Mouse (Mus musculus): ENCODE data around the gene Fry. TPM values are rescaled to one million over a fixed set of nuclear protein-coding genes. Genes with fewer than 3 reads are reported as not detected.

Fry gene
- polyA plus RNA-seq, 1 experiment from 2014 or later = 12.4 TPM

DNA sequence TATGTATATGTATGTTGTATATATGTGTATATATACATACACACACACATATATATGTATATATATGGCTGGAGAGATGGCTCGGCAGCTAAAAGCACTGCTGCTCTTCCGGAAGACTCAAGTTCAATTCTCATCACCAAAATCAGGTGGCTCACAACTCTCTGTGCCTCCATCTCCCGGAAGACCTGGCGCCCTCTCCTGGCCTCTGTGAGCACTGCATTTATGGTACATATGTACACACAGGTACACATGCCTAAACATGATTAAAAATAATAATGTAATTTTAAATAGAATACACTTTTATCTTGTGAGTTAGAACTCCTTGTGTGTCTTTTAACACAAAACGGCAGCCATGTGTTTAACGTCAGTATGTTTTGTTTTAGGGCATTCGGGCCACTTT, 312.8 kb downstream of the Fry start:
- Histone ChIP-seq H3K27ac (no peak overlapping the region), H3K4me3 (ENCODE audit: inconsistent target) (no peak overlapping the region), H3K36me3 (ENCODE audit: inconsistent target) (peaks cover 11% of the 10 kb centered on the region; the same call in 1 of the 2 replicates), H3K79me2 (ENCODE audit: inconsistent target) (no peaks in the 10 kb centered on the region)
- 92% methylated on average over 5 of the region's 7 CpGs for WGBS (ENCODE audit: missing documents)

DNA sequence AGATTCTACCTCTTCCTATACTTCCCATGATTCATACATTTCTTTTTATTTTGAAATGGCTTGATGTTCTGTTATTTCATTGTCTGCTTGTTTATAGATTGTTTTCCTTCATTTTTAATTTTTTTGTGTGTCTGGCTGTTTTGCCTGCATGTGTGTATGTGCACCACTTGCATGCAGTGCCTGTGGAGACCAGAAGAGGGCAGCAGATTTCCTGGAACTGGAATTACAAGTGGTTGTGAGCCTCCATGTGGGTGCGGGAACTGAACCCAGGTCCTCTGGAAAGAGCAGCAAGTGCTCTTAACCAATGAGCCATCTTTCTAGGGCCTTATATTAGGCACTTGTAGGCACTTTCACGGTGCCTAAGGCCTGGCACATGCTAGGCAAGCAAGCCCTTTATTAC, 314.5 kb downstream of the Fry start:
- Histone ChIP-seq H3K27ac (no peak overlapping the region), H3K36me3 (ENCODE audit: inconsistent target) (peaks cover 11% of the 10 kb centered on the region; the same call in 1 of the 2 replicates), H3K4me3 (ENCODE audit: inconsistent target) (no peak overlapping the region), H3K79me2 (ENCODE audit: inconsistent target) (no peaks in the 10 kb centered on the region)
- 92% methylated on average over 2 of the region's 2 CpGs for WGBS (ENCODE audit: missing documents)

DNA sequence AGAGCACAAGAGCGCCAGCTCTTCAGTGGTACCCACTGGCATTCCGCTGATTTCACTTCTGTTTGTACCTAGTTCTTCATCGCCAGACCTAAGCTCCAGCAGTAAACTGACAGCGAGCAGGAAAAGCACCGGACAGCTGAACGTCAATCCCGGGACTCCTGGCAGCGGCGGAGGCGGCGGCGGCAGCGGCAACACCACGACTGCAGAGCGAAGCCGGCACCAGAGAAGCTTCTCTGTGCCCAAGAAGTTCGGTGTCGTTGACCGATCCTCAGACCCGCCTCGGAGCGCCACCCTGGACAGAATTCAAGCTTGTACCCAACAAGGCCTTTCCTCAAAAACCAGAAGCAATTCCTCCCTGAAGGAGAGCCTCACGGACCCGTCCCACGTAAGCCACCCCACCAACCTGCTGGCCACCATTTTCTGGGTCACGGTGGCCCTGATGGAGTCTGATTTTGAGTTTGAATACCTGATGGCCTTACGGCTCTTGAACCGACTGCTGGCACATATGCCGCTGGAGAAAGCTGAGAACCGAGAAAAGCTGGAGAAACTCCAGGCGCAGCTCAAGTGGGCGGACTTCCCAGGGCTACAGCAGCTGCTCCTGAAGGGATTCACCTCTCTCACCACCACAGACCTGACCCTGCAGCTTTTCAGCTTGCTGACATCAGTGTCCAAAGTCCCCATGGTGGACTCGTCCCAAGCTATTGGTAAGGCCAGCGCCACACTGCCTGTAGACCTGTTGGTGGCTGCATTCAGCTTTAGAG, 318.4 kb downstream of the Fry start:
- Histone ChIP-seq H3K27ac (no peak overlapping the region), H3K4me3 (ENCODE audit: inconsistent target) (no peak overlapping the region), H3K36me3 (ENCODE audit: inconsistent target) (peaks cover 15% of the 10 kb centered on the region; the same call in 1 of the 2 replicates), H3K79me2 (ENCODE audit: inconsistent target) (no peaks in the 10 kb centered on the region)
- WGBS (ENCODE audit: missing documents) = 94% methylated on average over 34 of the region's 34 CpGs

DNA sequence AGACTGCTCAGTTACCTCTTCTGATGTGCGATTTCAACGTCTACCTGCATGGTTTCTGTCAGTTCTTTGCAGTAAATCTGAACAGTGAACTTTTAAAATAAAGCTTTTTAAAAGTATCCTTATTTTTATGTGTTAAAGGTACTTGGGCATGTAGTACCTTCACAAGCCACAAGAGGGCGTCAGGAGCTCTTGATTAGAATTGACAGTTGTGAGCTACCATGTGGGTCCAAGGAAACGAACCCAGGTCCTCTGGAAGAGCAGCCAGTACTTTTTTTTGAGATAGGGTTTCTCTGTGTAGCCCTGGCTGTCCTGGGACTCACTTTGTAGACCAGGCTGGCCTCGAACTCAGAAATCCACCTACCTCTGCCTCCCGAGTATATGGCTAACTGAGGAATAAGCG, 323.2 kb downstream of the Fry start:
- Histone ChIP-seq H3K79me2 (ENCODE audit: inconsistent target) (no peaks in the 10 kb centered on the region), H3K4me3 (ENCODE audit: inconsistent target) (no peak overlapping the region), H3K27ac (no peak overlapping the region), H3K36me3 (ENCODE audit: inconsistent target) (peaks cover 7% of the 10 kb centered on the region; the same call in 1 of the 2 replicates)
- WGBS (ENCODE audit: missing documents) = 52% methylated on average over 7 of the region's 7 CpGs

DNA sequence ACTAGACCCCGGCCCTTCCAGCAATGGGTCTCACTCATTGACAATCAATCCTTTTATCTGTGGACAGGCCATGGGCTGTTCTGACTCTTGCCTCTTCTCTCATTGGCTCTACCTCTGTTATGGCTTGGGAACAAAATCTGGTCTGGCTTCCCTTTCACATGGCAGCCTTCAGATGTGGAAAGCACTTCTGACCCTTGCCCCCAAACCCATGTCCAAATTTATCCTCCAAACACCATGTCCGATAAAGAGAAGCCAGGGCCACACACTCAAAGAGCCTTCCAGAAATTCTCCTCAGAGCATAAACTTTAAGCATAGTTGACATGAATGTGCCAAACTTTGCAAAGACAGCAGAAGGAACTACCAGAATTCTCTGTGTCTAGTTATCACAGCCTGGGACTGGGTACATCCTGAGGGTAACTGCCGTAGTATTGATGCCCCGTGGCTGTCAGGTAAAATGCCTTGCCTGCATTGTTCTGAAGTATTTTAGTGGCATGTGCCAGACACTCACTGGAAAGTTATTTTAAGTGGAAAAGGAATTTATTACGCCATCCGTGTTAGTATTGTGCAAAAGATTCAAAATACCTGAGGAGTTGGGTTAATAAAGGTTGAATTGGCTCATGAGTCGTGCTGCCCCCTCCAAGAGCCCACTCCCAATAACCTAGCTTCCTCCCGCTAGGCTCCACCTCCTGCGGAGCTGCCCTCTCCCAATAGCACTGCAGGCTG, 333.0 kb downstream of the Fry start:
- H3K36me3 ChIP-seq (ENCODE audit: inconsistent target) = peaks cover 24% of the 10 kb centered on the region; the same call in 1 of the 2 replicates
- H3K27ac ChIP-seq = no peak overlapping the region
- H3K79me2 ChIP-seq (ENCODE audit: inconsistent target) = no peaks in the 10 kb centered on the region
- WGBS (ENCODE audit: missing documents) = 94% methylated on average over 9 of the region's 9 CpGs
- H3K4me3 ChIP-seq (ENCODE audit: inconsistent target) = no peak overlapping the region

DNA sequence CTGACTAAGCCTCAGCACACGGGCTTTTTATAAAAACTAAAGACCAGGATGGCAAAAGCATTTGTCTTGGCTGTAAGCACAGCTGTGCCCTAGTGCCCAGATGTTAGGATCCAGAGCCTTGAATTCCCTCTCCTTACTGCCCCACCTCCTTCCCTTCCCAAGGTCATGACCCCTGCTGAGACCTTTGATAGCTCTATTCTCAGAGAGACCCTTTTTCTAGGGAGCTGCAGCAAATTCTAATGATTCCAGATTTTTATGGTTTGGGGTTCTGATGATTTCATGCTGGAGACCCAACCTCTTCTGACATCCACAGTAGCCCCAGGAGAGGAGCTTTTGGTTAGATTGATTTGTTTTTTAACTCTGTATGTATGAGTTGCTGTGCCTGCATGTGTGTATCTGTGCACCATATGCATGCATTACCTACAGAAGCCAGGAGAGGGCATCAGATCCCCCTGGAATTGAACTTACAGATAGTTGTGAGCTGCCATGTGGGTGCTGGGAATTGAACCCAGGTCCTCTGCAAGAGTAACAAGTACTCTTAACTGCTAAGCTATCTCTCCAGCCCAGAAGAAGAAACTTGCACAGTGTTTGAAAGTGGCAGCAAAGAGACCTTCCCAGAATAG, 333.7 kb downstream of the Fry start:
- Histone ChIP-seq H3K36me3 (ENCODE audit: inconsistent target) (peaks cover 24% of the 10 kb centered on the region; the same call in 1 of the 2 replicates), H3K27ac (no peak overlapping the region), H3K79me2 (ENCODE audit: inconsistent target) (no peaks in the 10 kb centered on the region), H3K4me3 (ENCODE audit: inconsistent target) (no peak overlapping the region)
- 100% methylated on average over 1 of the region's 1 CpGs for WGBS (ENCODE audit: missing documents)

DNA sequence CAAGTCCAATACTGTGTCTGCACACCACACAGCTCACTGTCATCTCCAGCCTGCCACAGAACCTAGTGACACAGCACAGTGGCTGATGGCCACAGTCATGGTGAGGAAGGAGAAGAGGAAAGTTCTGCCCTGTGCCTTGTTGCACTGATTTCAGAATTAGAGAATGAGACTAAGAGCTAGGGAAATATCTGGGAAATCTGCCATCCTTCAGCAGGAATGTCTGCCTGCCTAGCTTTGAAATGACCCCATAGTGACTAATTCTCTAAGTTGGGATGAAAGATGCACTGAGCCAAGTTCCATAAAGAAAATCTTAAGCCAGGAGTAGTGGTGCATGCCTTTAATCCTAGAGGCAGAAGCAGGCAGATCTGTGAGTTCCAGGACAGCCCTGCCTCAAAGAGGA, 334.2 kb downstream of the Fry start:
- H3K36me3 ChIP-seq (ENCODE audit: inconsistent target) = peaks cover 24% of the 10 kb centered on the region; the same call in 1 of the 2 replicates
- H3K79me2 ChIP-seq (ENCODE audit: inconsistent target) = no peaks in the 10 kb centered on the region
- no peak overlapping the region for H3K4me3 ChIP-seq (ENCODE audit: inconsistent target)
- H3K27ac ChIP-seq = no peak overlapping the region

DNA sequence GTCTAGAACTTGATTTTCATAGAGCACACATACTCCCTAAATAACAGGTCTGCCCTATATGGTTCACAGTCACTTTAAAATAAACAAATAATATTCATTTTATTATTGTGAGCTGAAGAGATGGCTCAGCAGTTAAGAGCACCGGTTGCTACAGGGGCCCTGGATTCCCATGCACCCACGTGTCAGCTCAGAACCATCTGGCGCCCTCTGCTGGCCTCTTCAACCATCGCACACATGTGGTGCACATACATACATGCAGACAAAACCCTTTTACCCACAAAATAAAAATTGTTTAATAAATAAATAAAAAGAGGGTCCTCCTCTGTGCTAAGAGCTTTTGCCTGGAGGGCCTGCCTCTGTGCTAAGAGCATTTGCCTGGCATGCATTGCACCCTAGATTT, 335.0 kb downstream of the Fry start:
- H3K4me3 ChIP-seq (ENCODE audit: inconsistent target) = no peak overlapping the region
- H3K27ac ChIP-seq = no peak overlapping the region
- H3K79me2 ChIP-seq (ENCODE audit: inconsistent target) = no peaks in the 10 kb centered on the region
- 94% methylated on average over 4 of the region's 4 CpGs for WGBS (ENCODE audit: missing documents)
- peaks cover 24% of the 10 kb centered on the region; the same call in 1 of the 2 replicates for H3K36me3 ChIP-seq (ENCODE audit: inconsistent target)

DNA sequence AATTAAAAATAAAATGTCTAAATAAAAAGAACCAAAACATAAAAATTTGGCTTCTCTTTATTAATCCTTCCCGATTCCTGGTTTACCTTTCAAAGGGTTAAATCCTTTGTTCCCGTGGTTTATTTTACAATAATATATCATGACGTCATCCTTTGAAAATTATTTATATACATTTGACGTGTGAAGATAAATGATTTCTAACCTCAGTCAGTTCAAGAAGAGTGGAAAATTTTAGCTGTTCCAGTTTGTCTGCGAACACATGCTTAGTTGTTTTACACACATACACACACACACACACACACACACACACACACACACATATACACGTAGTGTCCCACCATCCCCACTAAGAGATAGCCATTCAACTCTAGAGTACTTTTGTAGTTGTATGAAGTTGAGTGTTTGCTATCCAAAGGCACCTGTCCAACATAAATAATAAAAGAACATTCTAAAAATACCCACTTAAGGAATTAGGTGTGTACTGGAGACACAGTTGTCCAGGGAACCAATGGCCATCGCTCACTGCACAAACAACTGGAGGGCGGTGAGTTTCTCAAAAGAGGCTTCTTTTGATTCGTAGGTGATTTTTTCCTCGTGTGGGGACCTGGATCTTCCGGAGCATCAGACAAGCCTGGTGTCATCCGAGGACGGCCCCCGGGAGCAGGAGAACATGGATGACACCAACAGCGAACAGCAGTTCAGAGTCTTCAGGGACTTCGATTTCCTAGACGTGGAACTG, 338.9 kb downstream of the Fry start:
- H3K36me3 ChIP-seq (ENCODE audit: inconsistent target) = peaks cover 16% of the 10 kb centered on the region; the same call in 1 of the 2 replicates
- WGBS (ENCODE audit: missing documents) = 90% methylated on average over 16 of the region's 17 CpGs
- no peak overlapping the region for H3K4me3 ChIP-seq (ENCODE audit: inconsistent target)
- no peaks in the 10 kb centered on the region for H3K79me2 ChIP-seq (ENCODE audit: inconsistent target)
- H3K27ac ChIP-seq = no peak overlapping the region

DNA sequence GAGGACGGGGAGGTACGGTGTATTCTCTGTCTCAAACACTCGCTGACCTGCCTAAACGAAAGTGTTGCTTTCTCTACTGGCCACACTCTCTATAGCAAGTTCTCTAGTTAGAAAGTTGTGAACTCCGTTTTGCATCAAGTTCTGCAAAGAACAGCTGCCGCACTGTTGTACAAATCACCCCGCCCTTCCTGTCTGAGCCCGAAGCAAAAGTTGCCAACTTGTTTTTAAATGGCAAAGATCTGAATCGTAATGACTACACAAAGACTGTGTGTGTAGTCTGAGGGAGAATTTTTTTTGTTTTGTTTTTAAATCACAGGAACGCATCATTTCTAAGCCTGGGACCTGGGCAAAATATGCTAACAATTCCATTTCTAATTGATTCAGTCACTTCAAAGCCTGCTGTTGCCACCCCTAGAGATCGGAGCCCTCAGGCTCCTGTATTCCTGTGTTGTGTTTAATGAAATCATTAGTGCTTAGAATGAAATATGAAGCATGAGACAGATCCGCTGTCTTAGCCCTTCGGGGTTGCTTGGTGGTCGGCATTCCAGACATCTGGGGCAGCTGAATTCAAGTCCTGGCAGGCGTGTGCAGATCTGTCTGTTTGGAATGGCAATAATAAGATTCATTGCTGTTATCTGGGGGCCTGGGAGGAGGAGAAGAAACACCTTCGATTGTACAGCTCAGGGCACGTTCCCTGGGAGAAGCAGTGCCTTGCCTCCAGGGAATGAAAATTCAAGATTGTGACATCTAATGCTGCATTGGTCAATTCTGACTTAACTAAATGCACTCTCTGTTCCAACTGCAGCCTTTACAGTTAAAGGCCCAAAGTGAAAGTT, 339.7 kb downstream of the Fry start:
- H3K4me3 ChIP-seq (ENCODE audit: inconsistent target) = no peak overlapping the region
- WGBS (ENCODE audit: missing documents) = 80% methylated on average over 17 of the region's 17 CpGs

DNA sequence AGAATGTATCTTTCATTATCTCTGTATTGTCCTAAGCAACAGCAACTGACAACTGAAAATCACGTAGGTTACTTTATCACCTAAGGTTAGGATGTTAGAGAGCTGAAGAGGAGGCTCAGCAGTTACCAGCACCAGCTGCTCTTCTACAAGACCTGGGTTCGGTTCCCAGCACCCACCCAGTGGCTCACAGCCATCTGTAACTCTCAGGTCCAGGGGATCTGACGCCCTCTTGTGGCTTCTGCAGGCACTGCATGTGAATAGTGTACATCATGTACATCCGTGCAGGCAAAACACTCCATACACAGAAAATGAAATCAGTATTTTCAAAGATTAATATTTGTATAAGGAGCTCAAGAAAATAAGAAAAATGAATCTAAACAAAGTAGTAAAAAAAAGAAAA, 341.4 kb downstream of the Fry start:
- no peaks in the 10 kb centered on the region for H3K79me2 ChIP-seq (ENCODE audit: inconsistent target)
- H3K36me3 ChIP-seq (ENCODE audit: inconsistent target) = no peaks in the 10 kb centered on the region
- WGBS (ENCODE audit: missing documents) = 90% methylated on average over 4 of the region's 4 CpGs
- H3K4me3 ChIP-seq (ENCODE audit: inconsistent target) = no peak overlapping the region
- H3K27ac ChIP-seq = no peak overlapping the region

More for the DNA sequence above, 339.7 kb downstream of the Fry start:
- H3K27ac ChIP-seq = no peak overlapping the region
- 0 out of 2 replicates have a peak, but pooled peaks cover 12% of the 10 kb centered on the region for H3K36me3 ChIP-seq (ENCODE audit: inconsistent target)
- no peaks in the 10 kb centered on the region for H3K79me2 ChIP-seq (ENCODE audit: inconsistent target)

DNA sequence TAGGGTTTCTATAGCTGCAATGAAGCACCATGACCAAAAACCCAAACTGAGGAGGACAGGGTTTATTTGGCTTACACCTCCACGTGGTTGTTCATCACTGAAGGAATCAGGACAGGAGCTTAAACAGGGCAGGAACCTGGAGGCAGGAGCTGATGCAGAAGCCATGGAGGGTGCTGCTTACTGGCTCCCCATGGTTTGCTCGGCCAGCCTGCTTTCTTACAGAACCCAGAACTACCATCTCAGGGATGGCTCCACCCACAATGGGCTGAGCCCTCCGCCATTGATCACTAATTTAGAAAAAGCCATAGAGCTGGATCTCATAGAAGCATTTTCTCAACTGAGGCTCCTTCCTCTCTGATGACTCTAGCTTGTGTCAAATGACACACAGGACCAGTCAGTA, 346.3 kb downstream of the Fry start:
- no peaks in the 10 kb centered on the region for H3K79me2 ChIP-seq (ENCODE audit: inconsistent target)
- H3K36me3 ChIP-seq (ENCODE audit: inconsistent target) = no peaks in the 10 kb centered on the region
- H3K4me3 ChIP-seq (ENCODE audit: inconsistent target) = no peak overlapping the region
- 49% methylated on average over 3 of the region's 3 CpGs for WGBS (ENCODE audit: missing documents)
- H3K27ac ChIP-seq = no peak overlapping the region

DNA sequence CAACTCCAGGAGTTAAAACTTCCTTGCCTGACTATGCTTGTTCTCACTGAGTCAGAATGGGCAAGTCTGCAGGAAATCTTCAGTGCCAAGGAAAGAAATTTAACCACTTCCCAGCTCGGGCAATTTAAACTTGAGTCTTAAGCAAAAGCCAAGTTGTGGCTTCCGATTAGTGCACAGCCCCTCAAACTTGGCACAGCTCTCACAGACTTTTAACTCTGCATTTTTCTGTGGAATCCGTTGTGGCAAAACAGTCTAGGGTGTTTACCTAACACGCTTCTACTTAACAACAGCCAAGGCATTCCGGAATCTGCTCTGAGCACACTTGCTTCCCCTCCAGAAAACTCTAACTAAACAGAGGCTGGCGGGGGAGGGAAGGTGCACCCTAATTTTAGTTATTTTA, 346.8 kb downstream of the Fry start:
- H3K4me3 ChIP-seq (ENCODE audit: inconsistent target) = no peak overlapping the region
- H3K36me3 ChIP-seq (ENCODE audit: inconsistent target) = no peaks in the 10 kb centered on the region
- 36% methylated on average over 6 of the region's 6 CpGs for WGBS (ENCODE audit: missing documents)
- H3K27ac ChIP-seq = no peak overlapping the region
- no peaks in the 10 kb centered on the region for H3K79me2 ChIP-seq (ENCODE audit: inconsistent target)

DNA sequence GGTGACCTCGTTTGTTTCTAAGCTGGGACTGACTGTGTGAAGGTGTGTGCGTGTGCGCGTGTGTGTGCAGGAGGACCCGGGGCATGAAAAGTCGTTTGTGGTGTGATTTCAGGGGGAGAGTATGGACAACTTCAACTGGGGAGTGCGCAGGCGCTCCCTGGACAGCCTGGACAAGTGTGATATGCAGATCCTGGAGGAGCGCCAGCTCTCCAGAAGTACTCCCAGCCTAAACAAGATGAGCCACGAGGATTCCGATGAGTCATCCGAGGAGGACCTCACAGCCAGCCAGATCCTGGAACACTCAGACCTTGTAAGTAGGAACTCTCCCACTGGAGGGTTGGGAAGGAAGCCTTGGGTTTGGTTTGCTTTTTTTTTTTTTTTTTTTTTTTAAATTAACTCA, 347.7 kb downstream of the Fry start:
- 60% methylated on average over 12 of the region's 12 CpGs for WGBS (ENCODE audit: missing documents)
- H3K79me2 ChIP-seq (ENCODE audit: inconsistent target) = no peaks in the 10 kb centered on the region
- H3K36me3 ChIP-seq (ENCODE audit: inconsistent target) = no peaks in the 10 kb centered on the region
- H3K27ac ChIP-seq = no peak overlapping the region
- H3K4me3 ChIP-seq (ENCODE audit: inconsistent target) = no peak overlapping the region

Measured in macrophage (primary cell).